Mouse (Mus musculus): ENCODE measurements around the gene Cdh1.
"Not testable (repeated sequence)": the region's sequence is repeated elsewhere in the genome, so short reads cannot be mapped to it uniquely, and the experiment has no call there.

Cdh1 gene

DNA sequence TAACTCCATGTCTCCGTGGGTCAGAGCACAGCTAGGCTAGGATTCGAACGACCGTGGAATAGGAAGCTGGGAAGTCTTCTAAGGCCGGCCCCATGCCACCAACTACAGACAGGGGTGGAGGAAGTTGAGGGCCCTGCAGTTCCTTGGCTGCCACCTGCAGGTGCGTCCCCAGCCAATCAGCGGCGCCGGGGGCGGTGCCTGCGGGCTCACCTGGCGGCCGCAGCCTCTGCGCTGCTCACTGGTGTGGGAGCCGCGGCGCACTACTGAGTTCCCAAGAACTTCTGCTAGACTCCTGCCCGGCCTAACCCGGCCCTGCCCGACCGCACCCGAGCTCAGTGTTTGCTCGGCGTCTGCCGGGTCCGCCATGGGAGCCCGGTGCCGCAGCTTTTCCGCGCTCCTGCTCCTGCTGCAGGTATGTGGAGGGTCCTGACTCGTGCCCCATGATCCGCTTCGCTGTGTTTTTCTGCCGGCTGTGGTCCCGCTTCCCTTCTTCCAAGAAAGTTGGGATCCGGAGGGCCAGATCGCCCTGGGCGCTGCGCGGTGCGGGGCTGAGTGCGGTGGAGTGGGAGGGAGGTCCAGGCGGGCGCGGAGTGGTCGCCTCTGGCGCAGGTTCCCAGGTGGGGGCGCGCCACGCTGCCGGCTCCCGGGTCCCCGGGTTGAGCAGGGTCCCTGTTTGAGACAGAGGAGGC, at the start of gene Cdh1:
TSS of gene Cdh1 (plus strand) at position 221 of the 689 bp plus-strand sequence.
- peak; percentile 65 for DNase-seq (ENCODE audit: low read depth, low spot score)

DNA sequence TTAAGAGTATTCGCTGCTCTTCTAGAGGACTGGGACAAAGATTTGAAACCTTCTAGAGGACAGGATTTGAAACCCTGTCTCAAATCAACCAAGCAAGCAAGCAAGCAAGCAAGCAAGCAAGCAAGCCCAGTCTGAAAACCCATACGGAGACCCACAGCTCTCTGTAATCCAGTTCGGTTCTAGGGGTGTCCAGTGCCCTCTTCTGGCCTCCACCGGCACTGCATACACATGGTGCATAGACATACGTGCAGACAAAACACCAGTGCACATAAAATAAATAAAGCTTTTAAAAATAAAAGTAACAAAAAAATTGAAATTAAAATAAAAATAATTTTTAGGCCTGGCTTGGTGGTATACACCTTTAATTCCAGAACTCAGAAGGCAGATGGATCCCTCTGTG, 49.1 kb upstream of the Cdh1 start:
- no peak for DNase-seq (ENCODE audit: low read depth, low spot score)

DNA sequence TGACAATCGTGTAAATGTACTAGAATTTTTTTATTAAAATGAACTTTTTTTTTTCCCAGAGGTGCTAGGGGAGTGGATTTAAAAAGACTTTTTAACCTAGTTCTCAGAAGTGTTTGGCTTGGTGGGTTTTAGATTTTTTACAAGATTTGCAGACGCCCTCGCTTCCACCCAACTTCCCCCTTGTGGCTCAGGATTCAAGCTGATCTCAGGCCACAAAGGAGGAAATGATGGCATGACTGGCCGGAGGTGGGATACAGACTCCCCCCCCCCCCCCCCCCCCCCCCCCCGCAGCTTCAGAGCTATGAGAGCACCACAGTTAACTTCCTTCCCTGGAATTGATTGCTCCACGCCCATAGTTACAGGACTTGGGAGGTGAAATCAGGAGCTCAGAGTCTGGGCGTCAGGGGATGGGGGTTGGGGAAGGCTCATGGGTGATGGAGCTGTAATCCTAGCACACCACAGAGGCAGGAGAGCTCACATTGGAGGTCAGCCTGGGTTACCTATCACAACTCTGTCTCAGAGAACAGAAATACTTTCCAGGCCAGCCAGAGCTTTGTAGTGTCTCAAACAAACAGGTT, 47.0 kb upstream of the Cdh1 start:
- DNase-seq (ENCODE audit: low read depth, low spot score): no peak

DNA sequence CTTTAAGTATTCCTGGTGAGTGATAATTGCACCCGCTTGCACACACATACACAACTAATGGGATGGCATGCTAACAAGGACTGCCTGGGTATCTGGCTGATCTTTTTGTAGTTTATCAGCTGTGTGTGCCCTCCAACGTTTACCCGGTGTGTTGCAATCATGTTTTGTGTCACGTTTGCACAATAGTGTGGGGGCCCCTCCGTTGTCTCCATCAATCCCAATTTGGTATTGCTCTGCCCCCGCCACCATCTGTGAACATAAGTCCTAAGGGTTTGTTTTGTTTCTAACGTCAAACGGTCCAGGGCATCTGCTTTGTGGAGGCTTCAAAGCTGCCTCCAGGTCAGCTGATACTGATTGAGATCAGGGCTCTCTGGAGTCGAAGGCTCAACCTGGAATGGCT, 43.3 kb upstream of the Cdh1 start:
- no peak for DNase-seq (ENCODE audit: low read depth, low spot score)

GRCm38 (mm10) chr8:106561097-106561865, 41.9 kb upstream of the Cdh1 start:
- DNase-seq (ENCODE audit: low read depth, low spot score): peak; percentile 86

DNA sequence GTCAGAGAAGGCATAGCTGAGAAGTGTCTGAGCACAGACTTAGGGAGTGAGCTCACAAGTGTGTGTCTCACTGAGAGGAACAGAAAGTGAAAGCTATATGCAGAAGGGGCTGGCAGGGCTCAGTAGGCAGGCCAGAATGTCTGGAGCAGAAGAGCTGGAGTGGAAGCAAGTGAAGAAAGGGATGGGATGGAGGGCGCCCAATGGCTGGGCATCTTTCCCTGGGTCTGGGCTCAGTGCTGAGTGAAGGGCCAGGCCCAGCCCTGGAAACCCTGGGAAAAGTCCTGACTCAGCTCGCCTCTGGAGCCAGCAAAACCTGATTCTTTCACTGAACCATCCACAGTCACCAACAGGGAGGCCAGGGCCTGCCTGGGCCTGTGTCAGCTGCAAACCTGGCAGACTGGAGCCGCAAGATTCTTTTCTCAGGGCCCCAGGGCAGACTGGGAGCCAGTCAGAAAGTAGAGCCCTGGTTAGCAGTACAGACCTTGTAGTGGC, 39.4 kb upstream of the Cdh1 start:
- peak; percentile 24 for DNase-seq (ENCODE audit: low read depth, low spot score)

GRCm38 (mm10) chr8:106569006-106569405, 34.1 kb upstream of the Cdh1 start:
- no peak for DNase-seq (ENCODE audit: low read depth, low spot score)

DNA sequence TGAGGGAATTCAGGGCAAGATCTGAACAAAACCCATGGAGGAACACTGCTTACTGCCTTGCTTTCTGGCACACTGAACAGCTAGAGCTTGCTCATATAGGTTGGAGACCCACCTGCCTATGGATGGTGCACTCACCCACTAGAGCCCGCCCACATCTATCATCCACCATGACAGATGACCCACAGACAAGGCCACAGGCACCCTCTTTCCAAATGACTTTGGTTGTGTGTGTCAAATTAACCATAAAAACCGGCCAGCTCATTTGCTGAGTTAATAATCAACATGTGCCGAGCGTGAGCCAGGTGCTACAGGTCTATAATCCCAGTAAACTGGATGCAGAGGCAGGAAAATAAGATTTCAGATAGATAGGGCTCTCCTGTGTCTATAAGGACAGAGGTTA, 32.8 kb upstream of the Cdh1 start:
- DNase-seq (ENCODE audit: low read depth, low spot score): no peak

GRCm38 (mm10) chr8:106571551-106572172, 31.5 kb upstream of the Cdh1 start:
- DNase-seq (ENCODE audit: low read depth, low spot score): no peak

GRCm38 (mm10) chr8:106572175-106572574, 31.0 kb upstream of the Cdh1 start:
- DNase-seq (ENCODE audit: low read depth, low spot score): not testable (repeated sequence)

DNA sequence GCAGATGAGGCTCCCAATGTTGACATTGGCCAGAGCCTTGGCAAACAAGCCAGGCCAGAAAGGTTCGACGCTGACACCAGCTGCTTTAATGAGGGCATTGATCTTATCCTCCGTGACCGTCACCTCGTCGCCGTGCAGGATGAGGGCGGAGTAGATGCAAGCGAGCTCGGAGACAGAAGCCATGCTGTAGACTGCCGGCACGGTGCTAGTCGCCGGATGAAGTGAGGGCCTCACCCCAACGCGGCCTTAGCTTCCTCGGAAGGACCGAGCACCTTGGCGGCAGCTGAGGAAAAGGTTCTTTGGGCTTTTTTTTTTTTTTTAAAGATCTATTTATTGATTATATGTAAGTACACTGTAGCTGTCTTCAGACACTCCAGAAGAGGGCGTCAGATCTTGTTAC, 30.0 kb upstream of the Cdh1 start, which contains the start of gene Gm10073:
TSS of gene Gm10073 (minus strand) at position 294 of the 400 bp plus-strand sequence.
- DNase-seq (ENCODE audit: low read depth, low spot score): not testable (repeated sequence)

DNA sequence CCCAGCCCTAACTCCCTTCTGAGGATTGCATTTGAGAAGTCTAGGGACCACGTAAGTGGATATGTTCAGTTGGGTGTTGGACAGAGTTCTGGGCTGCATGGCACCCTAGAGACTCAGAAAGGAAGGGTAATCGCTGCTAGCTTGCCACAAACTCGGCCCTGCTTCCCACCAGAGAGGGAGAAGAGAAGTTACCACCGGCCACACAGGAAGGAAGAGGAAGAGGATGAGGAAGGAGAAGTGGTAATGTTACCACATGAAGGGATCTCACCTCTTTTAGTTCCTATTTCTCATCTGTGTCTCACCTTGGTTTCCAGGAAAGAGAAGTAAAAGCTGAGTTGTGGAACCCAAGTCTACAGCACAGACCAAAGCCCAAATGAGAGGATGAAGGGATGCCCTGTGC, 28.9 kb upstream of the Cdh1 start:
- DNase-seq (ENCODE audit: low read depth, low spot score): no peak

- DNase-seq (ENCODE audit: low read depth, low spot score): no peak
Measured at GRCm38 (mm10) chr8:106576849-106577555, 26.1 kb upstream of the Cdh1 start.

GRCm38 (mm10) chr8:106579510-106579909, 23.6 kb upstream of the Cdh1 start:
- no peak for DNase-seq (ENCODE audit: low read depth, low spot score)

DNA sequence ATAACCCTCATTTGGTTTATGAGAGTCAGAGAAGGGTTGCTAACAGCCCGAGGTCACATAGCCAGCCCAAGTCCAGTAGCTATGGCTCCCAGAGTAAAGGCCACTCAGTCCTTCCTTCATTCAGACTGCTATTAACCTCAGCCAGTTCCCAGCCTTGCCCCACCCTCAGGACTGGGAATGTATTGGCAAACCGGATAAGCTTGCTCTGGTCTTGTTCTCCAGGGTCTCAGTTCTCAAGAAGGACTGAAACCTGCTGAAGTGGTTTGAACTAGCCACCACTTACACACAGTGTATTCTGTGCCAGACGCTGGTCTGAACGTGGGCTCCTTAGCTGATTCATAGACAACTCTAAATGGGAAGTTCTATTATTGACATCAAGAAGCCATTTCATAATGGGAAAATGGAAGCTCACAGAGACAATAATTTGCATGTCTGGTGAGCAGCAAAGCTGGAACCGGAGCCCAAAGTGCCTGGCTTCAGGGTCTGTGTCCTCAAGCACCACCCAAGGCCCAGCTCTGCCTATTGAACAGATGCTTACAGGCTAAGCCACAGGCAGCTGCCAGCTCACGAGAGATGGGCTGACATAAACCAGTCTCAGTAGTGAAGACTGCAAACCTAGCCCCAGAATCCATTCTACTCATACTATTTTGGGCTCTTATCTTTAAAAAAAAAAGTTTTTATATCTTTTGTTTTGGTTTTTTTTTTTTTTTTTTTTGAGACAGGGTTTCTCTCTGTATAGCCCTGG, 21.6 kb upstream of the Cdh1 start:
- DNase-seq (ENCODE audit: low read depth, low spot score): no peak

DNA sequence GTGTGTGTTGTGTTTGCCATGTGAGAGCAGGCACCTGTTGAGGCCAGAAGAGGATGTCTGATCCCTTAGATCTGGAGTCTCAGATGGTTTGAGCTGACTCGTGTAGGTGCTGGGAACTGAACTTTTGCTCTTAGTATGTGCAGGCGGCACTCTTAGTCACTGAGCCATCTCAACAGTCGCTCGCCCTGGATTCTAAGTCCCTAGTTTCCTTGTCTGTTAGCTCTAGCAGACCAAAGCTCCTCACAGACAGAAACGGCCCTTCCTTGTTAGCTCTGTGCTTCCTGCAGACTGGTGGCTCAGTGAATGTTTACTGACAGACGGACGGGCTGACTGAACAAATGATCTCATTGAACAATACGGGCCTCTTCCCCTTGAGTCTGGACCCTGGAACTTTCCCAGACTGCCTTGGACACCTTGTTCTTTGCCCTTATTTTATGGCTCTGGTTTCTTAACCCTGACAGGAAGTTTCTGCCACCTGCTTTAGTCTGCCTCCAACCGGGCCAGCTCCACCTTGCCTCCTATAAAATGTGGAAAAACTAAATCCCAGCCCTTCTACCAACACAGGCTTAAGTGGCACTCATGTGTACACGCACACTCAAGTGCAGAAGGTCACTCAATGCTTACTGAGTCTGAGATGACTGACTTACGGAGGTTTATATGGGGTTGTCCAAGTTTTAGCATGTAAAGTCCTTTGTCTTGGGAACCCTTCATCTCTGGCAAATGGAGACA, 18.0 kb upstream of the Cdh1 start:
- DNase-seq (ENCODE audit: low read depth, low spot score): no peak

GRCm38 (mm10) chr8:106585671-106586037, 17.5 kb upstream of the Cdh1 start:
- DNase-seq (ENCODE audit: low read depth, low spot score): no peak

DNA sequence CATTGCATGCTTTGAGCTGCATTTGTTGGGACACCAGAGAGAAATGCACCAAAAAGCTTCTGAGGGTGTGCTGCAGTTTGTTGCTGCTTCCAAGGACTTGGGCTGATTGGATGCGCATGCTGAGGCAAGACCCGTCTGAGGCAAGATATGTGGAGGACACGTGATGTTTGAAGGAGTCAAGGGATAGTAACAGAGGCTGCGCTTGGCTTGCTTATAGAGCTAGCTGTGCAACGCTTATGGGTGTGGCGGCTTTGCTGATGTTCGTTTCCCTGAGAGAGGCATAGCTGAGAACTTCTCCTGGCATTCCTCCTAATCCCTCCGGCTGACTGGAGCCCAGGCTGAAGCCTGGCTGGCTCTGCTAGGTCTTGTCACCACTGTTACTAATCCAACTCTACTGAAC, 16.3 kb upstream of the Cdh1 start:
- DNase-seq (ENCODE audit: low read depth, low spot score): no peak

- no peak for DNase-seq (ENCODE audit: low read depth, low spot score)
Measured at GRCm38 (mm10) chr8:106588443-106589431, 14.4 kb upstream of the Cdh1 start.
